Mouse (Mus musculus) lung, adult 2 months (tissue): ENCODE data around the gene Stub1.

Experiments
- CTCF ChIP-seq: fragments of 200-500 bp; IDR thresholded peaks from 2 replicates; pipeline ENCODE4 v1.5.1; 2011; ENCODE audit warnings: mild to moderate bottlenecking, low read length, control low read depth; ENCODE audit not compliant: insufficient read depth
- POLR2A ChIP-seq: fragments of 200-500 bp; IDR thresholded peaks from 2 replicates; pipeline ENCODE4 v1.6.1; 2011; ENCODE audit warnings: low read depth, mild to moderate bottlenecking, control low read depth, low read length, borderline replicate concordance; ENCODE audit errors: extremely low read depth

GRCm38 (mm10) chr17:25786781-25787504, 46.3 kb downstream of the Stub1 start:
- TF ChIP-seq CTCF (no peak), POLR2A (no peak)
